Mouse (Mus musculus): ENCODE measurements around the gene Txnl4b.

Gene Txnl4b

DNA sequence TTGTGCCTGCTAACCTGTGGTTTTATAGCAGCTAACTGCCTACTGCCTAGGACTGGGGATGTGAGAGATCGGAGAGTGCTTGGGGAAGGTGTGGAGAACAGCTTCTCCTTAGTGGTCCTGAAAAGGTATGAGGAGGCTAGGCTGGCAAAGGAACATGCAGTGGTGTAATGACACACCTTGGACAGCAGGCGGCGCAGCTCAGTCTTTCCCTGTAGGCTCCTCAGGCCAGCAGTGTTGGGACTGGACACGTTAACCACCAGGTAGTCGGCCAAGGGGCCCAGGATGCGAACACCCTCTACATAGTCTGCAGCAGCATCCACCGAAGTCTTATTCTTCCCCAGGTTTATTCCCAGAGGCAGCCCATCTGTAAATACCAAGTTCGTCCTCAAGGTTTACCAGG lies 30.2 kb downstream of the Txnl4b start:
- peak in 1 of 2 experiments; percentile 17 for DNase-seq (ENCODE audit: low spot score in 2 of 2)

GRCm38 (mm10) chr8:109606725-109607124 lies 41.0 kb downstream of the Txnl4b start:
- DNase-seq (ENCODE audit: low spot score in 2 of 2): no peak

- DNase-seq (ENCODE audit: low spot score in 2 of 2): no peak
Measured at GRCm38 (mm10) chr8:109607650-109608049, 42.0 kb downstream of the Txnl4b start.

- DNase-seq (ENCODE audit: low spot score in 2 of 2): peak; percentile 97 to 98
Measured at GRCm38 (mm10) chr8:109608271-109609152, 42.8 kb downstream of the Txnl4b start, which contains the start of gene Dhodh. Dhodh (minus strand) TSS chr8:109608673.

DNA sequence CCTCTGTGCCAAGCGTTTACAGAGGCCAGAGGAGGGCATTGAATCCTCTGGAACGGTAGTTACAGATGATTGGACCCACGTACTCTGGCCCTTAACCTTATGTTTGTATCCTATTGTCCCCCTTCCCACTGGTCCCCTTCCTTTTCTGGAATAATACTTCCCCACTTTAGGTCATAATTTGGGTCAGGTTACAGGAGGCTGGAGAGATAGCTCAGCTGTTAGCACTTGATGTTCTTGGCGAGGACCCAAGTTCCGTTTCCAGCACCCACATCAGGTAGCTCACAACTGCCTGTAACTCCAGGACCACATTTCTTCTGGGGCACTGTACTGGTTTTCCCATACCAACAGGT lies 43.4 kb downstream of the Txnl4b start:
- peak; percentile 16 to 19 for DNase-seq (ENCODE audit: low spot score in 2 of 2)

DNA sequence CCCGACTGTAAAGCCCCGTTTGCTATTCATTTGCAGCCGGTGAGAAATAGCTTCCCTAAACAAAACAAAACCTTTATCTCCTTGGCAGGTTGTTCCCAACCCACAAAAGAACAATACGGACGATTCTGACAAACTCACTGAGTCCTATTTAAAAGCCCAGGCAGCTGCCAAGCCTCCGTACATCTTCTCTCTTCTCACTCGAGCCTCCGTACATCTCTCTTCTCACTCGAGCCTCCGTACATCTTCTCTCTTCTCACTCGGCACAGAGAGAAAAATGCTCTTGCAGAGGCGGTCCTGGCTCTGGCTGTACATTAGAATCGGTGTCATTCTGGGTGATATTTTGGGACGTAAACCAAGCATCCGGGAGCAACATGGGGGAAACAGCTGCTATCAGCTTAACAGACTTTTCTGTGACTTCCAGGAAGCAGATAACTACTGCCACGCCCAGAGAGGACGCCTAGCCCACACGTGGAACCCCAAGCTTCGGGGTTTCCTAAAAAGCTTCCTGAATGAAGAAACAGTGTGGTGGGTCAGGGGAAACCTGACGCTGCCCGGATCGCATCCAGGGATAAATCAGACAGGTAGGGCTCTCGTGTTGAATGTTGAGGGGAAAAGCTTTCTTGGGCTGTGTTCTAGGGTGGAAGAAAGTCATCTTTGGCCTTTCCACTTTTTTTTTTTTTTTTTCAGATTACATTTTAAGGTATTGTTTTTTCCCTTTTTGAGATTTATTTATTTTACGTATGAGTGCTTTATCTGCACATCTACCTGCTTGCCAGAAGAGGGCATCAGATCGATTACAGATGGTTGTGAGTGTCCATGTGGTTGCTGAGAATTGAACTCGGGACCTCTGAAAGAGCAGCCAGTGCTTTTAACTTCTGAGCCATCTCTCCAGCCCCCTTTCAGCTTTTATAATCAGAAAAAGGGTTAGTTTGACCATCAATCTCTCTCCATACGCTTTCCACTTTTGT lies 48.8 kb downstream of the Txnl4b start, which contains the start of gene Pkd1l3:
Pkd1l3 (plus strand) TSS at position 275 of the 968 bp plus-strand sequence.
- no peak for DNase-seq (ENCODE audit: low spot score in 2 of 2)

- DNase-seq (ENCODE audit: low spot score in 2 of 2): no peak
Measured at GRCm38 (mm10) chr8:109615569-109615968, 49.9 kb downstream of the Txnl4b start.

Data from heart, adult 9 months (tissue).